Mouse (Mus musculus): ENCODE data around the gene Lhfp. TPM values are rescaled to one million over a fixed set of nuclear protein-coding genes. Genes with fewer than 3 reads are reported as not detected.
"Not testable (repeated sequence)": the region's sequence is repeated elsewhere in the genome, so short reads cannot be mapped to it uniquely, and the experiment has no call there.

The Lhfp gene
- polyA plus RNA-seq, 1 experiment from 2014 or later = 4.5 TPM

- WGBS (ENCODE audit: insufficient replicate concordance) = 54% methylated on average over 5 of the region's 5 CpGs
- no peak overlapping the region for H3K4me3 ChIP-seq (replicated peaks)
- no peak overlapping the region for H3K4me2 ChIP-seq
- no peak for ATAC-seq (ENCODE audit: low read depth)
- H3K27me3 ChIP-seq = no peaks in the 10 kb centered on the region
- H3K9ac ChIP-seq = no peak overlapping the region
- no peaks in the 10 kb centered on the region for H3K36me3 ChIP-seq
- no peaks in the 10 kb centered on the region for H3K9me3 ChIP-seq (replicated peaks)
- no peak for DNase-seq
- H3K4me1 ChIP-seq (replicated peaks) = no peaks in the 10 kb centered on the region
- H3K27ac ChIP-seq = no peak overlapping the region
These were observed 180.4 kb downstream of the Lhfp start for GRCm38 (mm10) chr3:53221531-53222272.

- H3K27me3 ChIP-seq = no peaks in the 10 kb centered on the region
- 64% methylated on average over 5 of the region's 5 CpGs for WGBS (ENCODE audit: insufficient replicate concordance)
- no peak for ATAC-seq (ENCODE audit: low read depth)
These were observed 182.8 kb downstream of the Lhfp start for GRCm38 (mm10) chr3:53224141-53224540.

GRCm38 (mm10) chr3:53225774-53226173 lies 184.4 kb downstream of the Lhfp start:
- DNase-seq (no peak), ATAC-seq (ENCODE audit: low read depth) (no peak)
- 38% methylated on average over 6 of the region's 6 CpGs for WGBS (ENCODE audit: insufficient replicate concordance)
- Histone ChIP-seq H3K9ac (no peak overlapping the region), H3K27me3 (no peaks in the 10 kb centered on the region), H3K4me2 (no peak overlapping the region), H3K4me1 (replicated peaks) (no peaks in the 10 kb centered on the region), H3K27ac (no peak overlapping the region), H3K9me3 (replicated peaks) (no peaks in the 10 kb centered on the region), H3K36me3 (no peaks in the 10 kb centered on the region), H3K4me3 (replicated peaks) (no peak overlapping the region)

More at GRCm38 (mm10) chr3:53224141-53224540, 182.8 kb downstream of the Lhfp start:
- Histone ChIP-seq H3K4me1 (replicated peaks) (no peaks in the 10 kb centered on the region), H3K27ac (no peak overlapping the region), H3K4me2 (no peak overlapping the region), H3K4me3 (replicated peaks) (no peak overlapping the region), H3K36me3 (no peaks in the 10 kb centered on the region), H3K9ac (no peak overlapping the region), H3K9me3 (replicated peaks) (no peaks in the 10 kb centered on the region)
- DNase-seq = no peak

GRCm38 (mm10) chr3:53226223-53226622 lies 184.9 kb downstream of the Lhfp start:
- ATAC-seq (ENCODE audit: low read depth) (no peak), DNase-seq (no peak)
- 70% methylated on average over 6 of the region's 6 CpGs for WGBS (ENCODE audit: insufficient replicate concordance)
- H3K27me3 ChIP-seq = no peaks in the 10 kb centered on the region
- no peak overlapping the region for H3K9ac ChIP-seq
- no peak overlapping the region for H3K4me2 ChIP-seq
- H3K4me3 ChIP-seq (replicated peaks) = no peak overlapping the region
- no peak overlapping the region for H3K27ac ChIP-seq
- H3K36me3 ChIP-seq = no peaks in the 10 kb centered on the region
- H3K4me1 ChIP-seq (replicated peaks) = no peaks in the 10 kb centered on the region
- no peaks in the 10 kb centered on the region for H3K9me3 ChIP-seq (replicated peaks)

- Histone ChIP-seq H3K4me3 (replicated peaks) (no peak overlapping the region), H3K9ac (no peak overlapping the region), H3K36me3 (no peaks in the 10 kb centered on the region), H3K9me3 (replicated peaks) (no peaks in the 10 kb centered on the region), H3K27ac (no peak overlapping the region), H3K27me3 (no peaks in the 10 kb centered on the region), H3K4me1 (replicated peaks) (no peaks in the 10 kb centered on the region), H3K4me2 (no peak overlapping the region)
- DNase-seq (no peak), ATAC-seq (ENCODE audit: low read depth) (no peak)
These were observed 186.5 kb downstream of the Lhfp start for GRCm38 (mm10) chr3:53227866-53228265.

- H3K4me2 ChIP-seq = no peak overlapping the region
- DNase-seq = no peak
- 40% methylated on average over 3 of the region's 3 CpGs for WGBS (ENCODE audit: insufficient replicate concordance)
- no peaks in the 10 kb centered on the region for H3K27me3 ChIP-seq
- no peaks in the 10 kb centered on the region for H3K9me3 ChIP-seq (replicated peaks)
- no peaks in the 10 kb centered on the region for H3K36me3 ChIP-seq
- no peak overlapping the region for H3K4me3 ChIP-seq (replicated peaks)
- H3K9ac ChIP-seq = no peak overlapping the region
- H3K27ac ChIP-seq = no peak overlapping the region
- no peak for ATAC-seq (ENCODE audit: low read depth)
- H3K4me1 ChIP-seq (replicated peaks) = no peaks in the 10 kb centered on the region
These were observed 189.2 kb downstream of the Lhfp start for GRCm38 (mm10) chr3:53230562-53230961.

GRCm38 (mm10) chr3:53231112-53231511 lies 189.8 kb downstream of the Lhfp start:
- Histone ChIP-seq H3K4me2 (no peak overlapping the region), H3K4me1 (replicated peaks) (no peaks in the 10 kb centered on the region), H3K27ac (no peak overlapping the region), H3K9me3 (replicated peaks) (no peaks in the 10 kb centered on the region), H3K36me3 (no peaks in the 10 kb centered on the region), H3K9ac (no peak overlapping the region), H3K4me3 (replicated peaks) (no peak overlapping the region), H3K27me3 (no peaks in the 10 kb centered on the region)
- 44% methylated on average over 3 of the region's 3 CpGs for WGBS (ENCODE audit: insufficient replicate concordance)
- no peak for ATAC-seq (ENCODE audit: low read depth)
- no peak for DNase-seq

- H3K9me3 ChIP-seq (replicated peaks); H3K4me2 ChIP-seq; DNase-seq; ATAC-seq (ENCODE audit: low read depth); H3K9ac ChIP-seq; H3K27me3 ChIP-seq; H3K4me1 ChIP-seq (replicated peaks); H3K36me3 ChIP-seq; H3K27ac ChIP-seq; H3K4me3 ChIP-seq (replicated peaks): not testable (repeated sequence)
- 67% methylated on average over 9 of the region's 9 CpGs for WGBS (ENCODE audit: insufficient replicate concordance)
These were observed 191.1 kb downstream of the Lhfp start for GRCm38 (mm10) chr3:53232411-53232810.

GRCm38 (mm10) chr3:53234689-53235088 lies 193.4 kb downstream of the Lhfp start:
- Histone ChIP-seq H3K27ac (no peak overlapping the region), H3K4me3 (replicated peaks) (no peak overlapping the region), H3K27me3 (no peaks in the 10 kb centered on the region), H3K36me3 (no peaks in the 10 kb centered on the region), H3K4me2 (no peak overlapping the region), H3K9ac (no peak overlapping the region), H3K4me1 (replicated peaks) (no peaks in the 10 kb centered on the region), H3K9me3 (replicated peaks) (no peaks in the 10 kb centered on the region)
- ATAC-seq (ENCODE audit: low read depth) = no peak
- DNase-seq = no peak

- H3K4me2 ChIP-seq = no peak overlapping the region
- no peak overlapping the region for H3K27ac ChIP-seq
- no peaks in the 10 kb centered on the region for H3K27me3 ChIP-seq
- WGBS (ENCODE audit: insufficient replicate concordance) = 66% methylated on average over 4 of the region's 4 CpGs
- H3K4me1 ChIP-seq (replicated peaks) = no peaks in the 10 kb centered on the region
- DNase-seq (no peak), ATAC-seq (ENCODE audit: low read depth) (no peak)
- no peak overlapping the region for H3K9ac ChIP-seq
- H3K9me3 ChIP-seq (replicated peaks) = no peaks in the 10 kb centered on the region
- no peak overlapping the region for H3K4me3 ChIP-seq (replicated peaks)
- no peaks in the 10 kb centered on the region for H3K36me3 ChIP-seq
These were observed 195.1 kb downstream of the Lhfp start for GRCm38 (mm10) chr3:53236471-53236870.

- ATAC-seq (ENCODE audit: low read depth) (no peak), DNase-seq (no peak)
- Histone ChIP-seq H3K4me2 (no peak overlapping the region), H3K36me3 (no peaks in the 10 kb centered on the region), H3K9ac (no peak overlapping the region), H3K4me1 (replicated peaks) (no peaks in the 10 kb centered on the region), H3K27me3 (no peaks in the 10 kb centered on the region), H3K9me3 (replicated peaks) (no peaks in the 10 kb centered on the region), H3K27ac (no peak overlapping the region), H3K4me3 (replicated peaks) (no peak overlapping the region)
- 72% methylated on average over 3 of the region's 3 CpGs for WGBS (ENCODE audit: insufficient replicate concordance)
These were observed 198.8 kb downstream of the Lhfp start for GRCm38 (mm10) chr3:53240150-53240549.

GRCm38 (mm10) chr3:53245571-53246208 lies 204.4 kb downstream of the Lhfp start:
- DNase-seq (no peak), ATAC-seq (ENCODE audit: low read depth) (no peak)
- 59% methylated on average over 9 of the region's 9 CpGs for WGBS (ENCODE audit: insufficient replicate concordance)
- H3K4me1 ChIP-seq (replicated peaks) = no peaks in the 10 kb centered on the region
- H3K27ac ChIP-seq = no peak overlapping the region
- no peaks in the 10 kb centered on the region for H3K27me3 ChIP-seq
- no peaks in the 10 kb centered on the region for H3K36me3 ChIP-seq
- no peak overlapping the region for H3K4me2 ChIP-seq
- no peaks in the 10 kb centered on the region for H3K9me3 ChIP-seq (replicated peaks)
- no peak overlapping the region for H3K9ac ChIP-seq
- no peak overlapping the region for H3K4me3 ChIP-seq (replicated peaks)
